Mouse (Mus musculus): ENCODE results near the gene Cpa4. TPM values are rescaled to one million over a fixed set of nuclear protein-coding genes. Genes with fewer than 3 reads are reported as not detected.

Cpa4 gene
- polyA plus RNA-seq, 1 experiment from 2014 or later: 2.5 TPM

- WGBS: 71% methylated on average over 7 of the region's 7 CpGs
- no peak overlapping the region for H3K4me3 ChIP-seq (ENCODE audit: control insufficient read depth in 1 of 2, insufficient read depth in 1 of 2, low read depth in 1 of 2, low read length in 2 of 2)
- H3K36me3 ChIP-seq (ENCODE audit: control insufficient read depth, insufficient read depth, low read length): no peaks in the 10 kb centered on the region
- H3K4me2 ChIP-seq (ENCODE audit: low read length): no peak overlapping the region
- no peak overlapping the region for H3K9ac ChIP-seq (ENCODE audit: low read length)
- H3K27me3 ChIP-seq (ENCODE audit: control insufficient read depth, insufficient read depth, low read length): no peaks in the 10 kb centered on the region
- H3K4me1 ChIP-seq (ENCODE audit: control insufficient read depth in 2 of 2, insufficient read depth in 2 of 2, low read length in 2 of 2): peaks cover 10 to 17% of the 10 kb centered on the region in 2 experiments
- no peak overlapping the region for H3K27ac ChIP-seq (replicated peaks in 1 of 2; ENCODE audit: control insufficient read depth in 1 of 2, insufficient read depth in 1 of 2, low read depth in 2 of 2, low read length in 2 of 2)
- no peak for ATAC-seq (ENCODE audit: insufficient number of reproducible peaks, insufficient read depth, low FRiP score, low read depth)
- no peaks in the 10 kb centered on the region for H3K9me3 ChIP-seq (ENCODE audit: control insufficient read depth, low read length)
These were observed 14.7 kb upstream of the Cpa4 start for GRCm38 (mm10) chr6:30553381-30554010.

- Histone ChIP-seq H3K36me3 (ENCODE audit: control insufficient read depth, insufficient read depth, low read length) (no peaks in the 10 kb centered on the region), H3K27ac (replicated peaks in 1 of 2; ENCODE audit: control insufficient read depth in 1 of 2, insufficient read depth in 1 of 2, low read depth in 2 of 2, low read length in 2 of 2) (no peak overlapping the region), H3K4me3 (ENCODE audit: control insufficient read depth in 1 of 2, insufficient read depth in 1 of 2, low read depth in 1 of 2, low read length in 2 of 2) (no peak overlapping the region), H3K4me2 (ENCODE audit: low read length) (no peak overlapping the region), H3K9ac (ENCODE audit: low read length) (no peak overlapping the region), H3K9me3 (ENCODE audit: control insufficient read depth, low read length) (no peaks in the 10 kb centered on the region), H3K4me1 (ENCODE audit: control insufficient read depth in 2 of 2, insufficient read depth in 2 of 2, low read length in 2 of 2) (peaks cover 8 to 15% of the 10 kb centered on the region in 2 experiments), H3K27me3 (ENCODE audit: control insufficient read depth, insufficient read depth, low read length) (no peaks in the 10 kb centered on the region)
- ATAC-seq (ENCODE audit: insufficient number of reproducible peaks, insufficient read depth, low FRiP score, low read depth): no peak
- 90% methylated on average over 5 of the region's 5 CpGs for WGBS
These were observed 14.1 kb upstream of the Cpa4 start for GRCm38 (mm10) chr6:30554092-30554491.

- no peak overlapping the region for H3K4me3 ChIP-seq (ENCODE audit: control insufficient read depth in 1 of 2, insufficient read depth in 1 of 2, low read depth in 1 of 2, low read length in 2 of 2)
- no peaks in the 10 kb centered on the region for H3K36me3 ChIP-seq (ENCODE audit: control insufficient read depth, insufficient read depth, low read length)
- ATAC-seq (ENCODE audit: insufficient number of reproducible peaks, insufficient read depth, low FRiP score, low read depth): no peak
- no peak overlapping the region for H3K4me2 ChIP-seq (ENCODE audit: low read length)
- H3K27ac ChIP-seq (replicated peaks in 1 of 2; ENCODE audit: control insufficient read depth in 1 of 2, insufficient read depth in 1 of 2, low read depth in 2 of 2, low read length in 2 of 2): no peak overlapping the region
- WGBS: 94% methylated on average over 5 of the region's 5 CpGs
- H3K4me1 ChIP-seq (ENCODE audit: control insufficient read depth in 2 of 2, insufficient read depth in 2 of 2, low read length in 2 of 2): peaks cover 2 to 9% of the 10 kb centered on the region in 2 experiments; a peak in 3 of 4 replicates
- H3K9ac ChIP-seq (ENCODE audit: low read length): no peak overlapping the region
- H3K27me3 ChIP-seq (ENCODE audit: control insufficient read depth, insufficient read depth, low read length): no peaks in the 10 kb centered on the region
- no peaks in the 10 kb centered on the region for H3K9me3 ChIP-seq (ENCODE audit: control insufficient read depth, low read length)
These were observed 13.5 kb upstream of the Cpa4 start for GRCm38 (mm10) chr6:30554621-30555170.

DNA sequence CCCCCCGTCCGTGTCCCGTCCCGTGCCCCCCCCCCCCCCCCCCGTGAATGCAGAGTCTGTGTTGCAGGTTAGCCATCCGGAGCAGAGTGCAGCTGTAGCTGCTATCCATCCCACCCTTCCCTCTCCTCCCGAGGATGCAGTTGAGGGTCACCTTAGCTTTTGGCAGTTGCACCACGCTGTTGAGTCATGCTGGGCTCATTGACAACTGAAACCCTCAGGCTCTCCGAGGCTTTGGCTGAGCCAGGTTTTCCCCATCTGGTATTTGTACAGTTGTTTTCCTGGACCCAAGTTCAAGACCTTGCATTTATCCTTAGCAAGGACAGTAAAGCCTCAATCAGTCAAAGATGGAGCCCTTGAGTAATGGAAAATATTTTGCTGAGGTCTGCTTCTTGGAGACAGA is 12.1 kb upstream of the Cpa4 start:
- Histone ChIP-seq H3K4me1 (ENCODE audit: control insufficient read depth in 2 of 2, insufficient read depth in 2 of 2, low read length in 2 of 2) (peaks cover 2 to 9% of the 10 kb centered on the region in 2 experiments; a peak in 3 of 4 replicates), H3K27me3 (ENCODE audit: control insufficient read depth, insufficient read depth, low read length) (no peaks in the 10 kb centered on the region), H3K4me3 (ENCODE audit: control insufficient read depth in 1 of 2, insufficient read depth in 1 of 2, low read depth in 1 of 2, low read length in 2 of 2) (no peak overlapping the region), H3K27ac (replicated peaks in 1 of 2; ENCODE audit: control insufficient read depth in 1 of 2, insufficient read depth in 1 of 2, low read depth in 2 of 2, low read length in 2 of 2) (no peak overlapping the region), H3K4me2 (ENCODE audit: low read length) (no peak overlapping the region), H3K9me3 (ENCODE audit: control insufficient read depth, low read length) (no peaks in the 10 kb centered on the region), H3K9ac (ENCODE audit: low read length) (no peak overlapping the region), H3K36me3 (ENCODE audit: control insufficient read depth, insufficient read depth, low read length) (no peaks in the 10 kb centered on the region)
- no peak for ATAC-seq (ENCODE audit: insufficient number of reproducible peaks, insufficient read depth, low FRiP score, low read depth)
- 6% methylated on average over 3 of the region's 9 CpGs for WGBS

DNA sequence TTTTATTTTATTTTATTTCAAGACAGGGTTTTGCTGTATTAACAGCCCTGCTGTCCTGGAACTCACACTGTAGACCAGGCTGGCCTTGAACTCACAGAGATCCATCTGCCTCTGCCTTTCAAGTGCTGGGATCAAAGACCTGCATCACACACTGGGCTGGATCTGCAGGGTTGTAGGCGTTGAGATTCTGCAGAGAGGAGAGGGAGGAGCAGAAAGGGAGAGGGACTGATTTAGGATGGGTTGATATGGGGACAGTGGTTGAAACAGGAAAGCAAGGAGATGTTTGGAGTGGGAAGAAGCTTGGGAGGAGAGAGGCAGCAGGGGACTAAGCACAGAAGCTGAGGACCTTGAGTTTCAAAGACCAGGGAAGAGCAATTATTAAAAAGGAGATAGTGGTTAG is 8.4 kb upstream of the Cpa4 start:
- no peak overlapping the region for H3K9ac ChIP-seq (ENCODE audit: low read length)
- H3K4me2 ChIP-seq (ENCODE audit: low read length): no peak overlapping the region
- ATAC-seq (ENCODE audit: insufficient number of reproducible peaks, insufficient read depth, low FRiP score, low read depth): no peak
- H3K36me3 ChIP-seq (ENCODE audit: control insufficient read depth, insufficient read depth, low read length): no peaks in the 10 kb centered on the region
- H3K4me1 ChIP-seq (ENCODE audit: control insufficient read depth in 2 of 2, insufficient read depth in 2 of 2, low read length in 2 of 2): peaks cover 0 to 7% of the 10 kb centered on the region in 2 experiments; a peak in 2 of 4 replicates
- H3K27me3 ChIP-seq (ENCODE audit: control insufficient read depth, insufficient read depth, low read length): no peaks in the 10 kb centered on the region
- WGBS: 53% methylated on average over 1 of the region's 1 CpGs
- H3K4me3 ChIP-seq (ENCODE audit: control insufficient read depth in 1 of 2, insufficient read depth in 1 of 2, low read depth in 1 of 2, low read length in 2 of 2): no peak overlapping the region
- no peak overlapping the region for H3K27ac ChIP-seq (replicated peaks in 1 of 2; ENCODE audit: control insufficient read depth in 1 of 2, insufficient read depth in 1 of 2, low read depth in 2 of 2, low read length in 2 of 2)
- no peaks in the 10 kb centered on the region for H3K9me3 ChIP-seq (ENCODE audit: control insufficient read depth, low read length)

DNA sequence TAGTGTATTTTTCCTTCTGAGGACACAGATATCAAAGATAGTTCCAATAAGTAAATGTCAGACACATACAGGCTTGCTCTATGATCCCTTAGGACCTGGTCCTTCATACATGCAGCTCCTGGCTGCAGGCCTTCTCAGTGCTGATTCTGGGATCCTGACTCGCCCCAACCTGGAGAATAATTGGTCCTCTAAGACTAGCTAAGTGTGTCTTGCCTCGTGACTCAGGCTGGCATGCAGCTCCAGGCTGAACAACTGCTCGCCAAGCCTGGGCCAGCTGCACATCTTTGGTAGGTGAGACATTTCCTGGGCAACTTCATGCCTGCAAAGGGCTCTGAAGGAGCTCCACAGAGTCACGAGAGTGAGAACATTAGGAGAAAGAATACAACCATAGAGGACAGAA is 6.0 kb upstream of the Cpa4 start:
- H3K36me3 ChIP-seq (ENCODE audit: control insufficient read depth, insufficient read depth, low read length): no peaks in the 10 kb centered on the region
- H3K27ac ChIP-seq (replicated peaks in 1 of 2; ENCODE audit: control insufficient read depth in 1 of 2, insufficient read depth in 1 of 2, low read depth in 2 of 2, low read length in 2 of 2): no peak overlapping the region
- ATAC-seq (ENCODE audit: insufficient number of reproducible peaks, insufficient read depth, low FRiP score, low read depth): no peak
- H3K4me1 ChIP-seq (ENCODE audit: control insufficient read depth in 2 of 2, insufficient read depth in 2 of 2, low read length in 2 of 2): no peaks in the 10 kb centered on the region
- no peak overlapping the region for H3K9ac ChIP-seq (ENCODE audit: low read length)
- no peak overlapping the region for H3K4me2 ChIP-seq (ENCODE audit: low read length)
- H3K9me3 ChIP-seq (ENCODE audit: control insufficient read depth, low read length): no peaks in the 10 kb centered on the region
- H3K27me3 ChIP-seq (ENCODE audit: control insufficient read depth, insufficient read depth, low read length): no peaks in the 10 kb centered on the region
- H3K4me3 ChIP-seq (ENCODE audit: control insufficient read depth in 1 of 2, insufficient read depth in 1 of 2, low read depth in 1 of 2, low read length in 2 of 2): no peak overlapping the region
- 66% methylated on average over 4 of the region's 4 CpGs for WGBS

DNA sequence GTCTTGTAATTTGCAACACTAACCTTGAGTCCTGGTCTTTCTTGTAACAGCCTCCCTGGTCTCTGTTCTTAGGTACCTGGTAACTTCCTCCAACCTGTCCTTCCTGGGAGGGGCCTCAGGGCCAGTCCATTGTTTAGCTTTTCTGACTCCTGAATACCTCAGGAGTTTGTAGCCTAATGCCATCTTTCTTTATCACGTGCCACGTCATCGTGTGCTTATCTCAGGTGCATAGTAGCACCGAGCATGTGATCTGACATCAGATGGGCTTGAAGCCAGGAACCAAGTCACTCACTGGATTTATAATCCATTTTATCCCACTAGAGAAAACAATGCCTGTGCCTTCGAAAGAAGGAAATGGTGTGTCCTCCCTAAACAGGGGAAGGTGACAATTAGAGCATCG is 4.6 kb upstream of the Cpa4 start:
- no peak overlapping the region for H3K4me2 ChIP-seq (ENCODE audit: low read length)
- WGBS: 58% methylated on average over 6 of the region's 6 CpGs
- no peak for ATAC-seq (ENCODE audit: insufficient number of reproducible peaks, insufficient read depth, low FRiP score, low read depth)
- H3K4me1 ChIP-seq (ENCODE audit: control insufficient read depth in 2 of 2, insufficient read depth in 2 of 2, low read length in 2 of 2): peaks cover 3 to 7% of the 10 kb centered on the region in 2 experiments; a peak in 2 of 4 replicates
- H3K4me3 ChIP-seq (ENCODE audit: control insufficient read depth in 1 of 2, insufficient read depth in 1 of 2, low read depth in 1 of 2, low read length in 2 of 2): no peak overlapping the region
- no peaks in the 10 kb centered on the region for H3K27me3 ChIP-seq (ENCODE audit: control insufficient read depth, insufficient read depth, low read length)
- no peak overlapping the region for H3K27ac ChIP-seq (replicated peaks in 1 of 2; ENCODE audit: control insufficient read depth in 1 of 2, insufficient read depth in 1 of 2, low read depth in 2 of 2, low read length in 2 of 2)
- no peaks in the 10 kb centered on the region for H3K9me3 ChIP-seq (ENCODE audit: control insufficient read depth, low read length)
- no peak overlapping the region for H3K9ac ChIP-seq (ENCODE audit: low read length)
- H3K36me3 ChIP-seq (ENCODE audit: control insufficient read depth, insufficient read depth, low read length): no peaks in the 10 kb centered on the region

GRCm38 (mm10) chr6:30564051-30564450 is 4.1 kb upstream of the Cpa4 start:
- no peak overlapping the region for H3K4me3 ChIP-seq (ENCODE audit: control insufficient read depth in 1 of 2, insufficient read depth in 1 of 2, low read depth in 1 of 2, low read length in 2 of 2)
- H3K4me2 ChIP-seq (ENCODE audit: low read length): no peak overlapping the region
- H3K4me1 ChIP-seq (ENCODE audit: control insufficient read depth in 2 of 2, insufficient read depth in 2 of 2, low read length in 2 of 2): peaks cover 3 to 7% of the 10 kb centered on the region in 2 experiments; a peak in 2 of 4 replicates
- H3K36me3 ChIP-seq (ENCODE audit: control insufficient read depth, insufficient read depth, low read length): no peaks in the 10 kb centered on the region
- no peak overlapping the region for H3K27ac ChIP-seq (replicated peaks in 1 of 2; ENCODE audit: control insufficient read depth in 1 of 2, insufficient read depth in 1 of 2, low read depth in 2 of 2, low read length in 2 of 2)
- H3K9me3 ChIP-seq (ENCODE audit: control insufficient read depth, low read length): no peaks in the 10 kb centered on the region
- ATAC-seq (ENCODE audit: insufficient number of reproducible peaks, insufficient read depth, low FRiP score, low read depth): no peak
- H3K9ac ChIP-seq (ENCODE audit: low read length): no peak overlapping the region
- no peaks in the 10 kb centered on the region for H3K27me3 ChIP-seq (ENCODE audit: control insufficient read depth, insufficient read depth, low read length)
- WGBS: 88% methylated on average over 6 of the region's 6 CpGs
